Mouse (Mus musculus): Measurements from ENCODE around the gene Wdr83. TPM values are rescaled to one million over a fixed set of nuclear protein-coding genes. Genes with fewer than 3 reads are reported as not detected.

The Wdr83 gene
- polyA plus RNA-seq, 1 experiment: 58.2 TPM

DNA sequence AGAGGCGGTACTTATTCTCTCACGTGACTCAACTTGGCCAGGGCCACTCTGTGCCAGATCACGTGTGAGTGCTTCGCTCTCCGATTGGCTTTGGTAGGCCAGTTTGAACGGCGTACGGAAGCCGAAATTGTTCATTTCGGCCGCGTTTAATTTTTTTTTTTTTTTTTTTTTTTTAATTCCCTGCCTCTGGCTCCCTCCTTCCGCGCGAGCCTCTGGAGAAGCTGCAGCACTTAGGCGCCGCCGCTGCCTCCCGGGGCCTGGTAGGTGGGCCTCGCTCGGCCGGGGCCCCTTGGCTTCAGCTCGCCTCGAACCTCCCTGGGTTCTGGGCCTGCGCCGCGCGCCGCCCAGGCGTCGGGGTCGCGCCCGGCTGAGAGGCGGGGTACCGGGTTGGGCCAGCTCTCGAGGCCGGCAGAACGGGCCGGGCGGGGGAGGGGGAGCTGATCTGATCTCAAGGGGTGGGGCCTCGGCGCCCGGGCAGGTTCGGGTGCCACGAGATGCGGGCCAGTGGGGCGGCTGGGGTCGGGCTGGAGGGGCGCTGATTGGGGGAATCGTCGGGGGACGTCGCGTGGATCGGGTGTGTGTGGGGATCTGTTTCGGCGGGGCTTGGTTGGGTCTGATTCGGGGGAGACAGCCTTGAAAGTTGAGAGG is 44.3 kb downstream of the Wdr83 start, which contains the start of gene Tnpo2:
Gene Tnpo2, plus strand, starts transcription at position 198 of the 648 bp plus-strand sequence.
- peak; percentile 92 to 95 for DNase-seq (ENCODE audit: extremely low spot score in 1 of 2, low spot score in 1 of 2)

GRCm38 (mm10) chr8:85036381-85036717 is 44.8 kb downstream of the Wdr83 start:
- DNase-seq (ENCODE audit: extremely low spot score in 1 of 2, low spot score in 1 of 2): no peak

DNA sequence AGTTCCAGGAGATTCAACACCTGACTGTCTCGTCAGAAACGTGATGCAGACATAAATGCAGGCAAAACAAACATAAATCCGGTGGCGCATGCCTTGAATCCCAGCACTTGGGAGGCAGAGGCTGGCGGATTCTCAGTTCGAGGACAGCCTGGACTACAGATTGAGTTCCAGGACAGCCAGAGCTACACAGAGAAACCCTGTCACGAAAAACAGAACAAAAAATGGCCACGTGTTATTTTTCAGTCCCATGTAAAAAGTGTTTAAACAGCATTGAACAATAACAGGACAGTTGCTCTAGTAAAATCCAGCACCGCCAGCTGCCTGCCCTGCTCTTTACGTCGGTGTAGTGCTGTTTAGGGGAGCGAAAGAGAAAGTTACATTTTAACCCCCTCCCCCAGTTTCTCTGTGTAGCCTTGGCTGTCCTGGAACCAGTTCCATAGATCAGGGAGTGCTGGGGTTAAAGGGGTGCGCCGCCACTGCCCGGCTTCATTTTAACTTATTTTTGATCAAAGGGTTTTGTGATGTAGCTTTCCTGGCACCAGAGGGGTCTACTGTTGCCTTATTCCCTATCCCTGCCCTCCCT is 45.3 kb downstream of the Wdr83 start:
- DNase-seq (ENCODE audit: extremely low spot score in 1 of 2, low spot score in 1 of 2): no peak

DNA sequence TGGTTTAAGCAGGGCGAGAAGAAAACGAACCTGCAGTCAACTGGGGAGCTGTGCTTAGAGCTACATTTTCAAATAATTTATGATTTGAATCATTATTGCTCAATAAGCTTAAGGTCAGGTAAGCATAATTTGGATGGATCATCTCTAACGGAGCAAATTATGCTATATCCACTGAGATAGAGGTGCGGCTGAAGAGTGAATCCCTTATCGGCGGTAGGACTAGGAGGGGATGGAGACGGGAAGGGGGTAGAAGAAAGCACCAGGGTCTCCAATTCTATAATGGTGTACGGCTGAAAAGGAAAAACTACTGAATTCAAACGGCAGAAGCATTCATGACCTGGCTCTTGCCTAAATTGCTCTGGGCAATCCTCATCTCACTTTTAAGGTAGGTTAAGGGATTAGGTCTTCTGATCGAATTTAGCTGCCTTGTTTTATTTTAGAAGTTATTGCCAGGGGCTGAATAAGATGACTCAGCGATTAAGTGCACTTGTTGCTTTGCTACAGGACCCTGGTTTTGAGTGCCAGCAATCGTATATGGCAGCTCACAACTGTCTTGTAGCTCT is 45.9 kb downstream of the Wdr83 start:
- no peak for DNase-seq (ENCODE audit: extremely low spot score in 1 of 2, low spot score in 1 of 2)

GRCm38 (mm10) chr8:85034764-85035163 is 46.3 kb downstream of the Wdr83 start:
- peak in 1 of 2 experiments; percentile 81 for DNase-seq (ENCODE audit: extremely low spot score in 1 of 2, low spot score in 1 of 2)

DNA sequence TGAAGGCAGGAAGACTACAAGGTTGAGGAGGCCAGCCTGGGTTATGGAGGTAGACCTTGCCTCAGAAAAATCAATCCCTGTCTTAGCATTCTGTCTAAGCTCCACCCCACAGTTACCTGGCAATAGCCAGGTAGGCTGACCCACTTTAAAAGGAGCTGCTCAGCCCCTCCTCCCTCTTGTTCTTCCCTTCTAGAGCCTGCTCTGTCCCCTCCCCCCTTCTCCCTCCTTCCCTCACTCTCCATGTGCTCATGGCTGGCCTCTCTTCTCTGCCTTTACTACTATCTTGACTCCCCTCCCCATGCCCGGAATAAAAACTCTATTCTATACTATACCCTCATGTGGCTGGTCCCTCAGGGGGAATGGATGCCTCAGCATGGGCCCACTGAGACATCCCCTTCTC is 47.2 kb downstream of the Wdr83 start:
- DNase-seq (ENCODE audit: extremely low spot score in 1 of 2, low spot score in 1 of 2): no peak

DNA sequence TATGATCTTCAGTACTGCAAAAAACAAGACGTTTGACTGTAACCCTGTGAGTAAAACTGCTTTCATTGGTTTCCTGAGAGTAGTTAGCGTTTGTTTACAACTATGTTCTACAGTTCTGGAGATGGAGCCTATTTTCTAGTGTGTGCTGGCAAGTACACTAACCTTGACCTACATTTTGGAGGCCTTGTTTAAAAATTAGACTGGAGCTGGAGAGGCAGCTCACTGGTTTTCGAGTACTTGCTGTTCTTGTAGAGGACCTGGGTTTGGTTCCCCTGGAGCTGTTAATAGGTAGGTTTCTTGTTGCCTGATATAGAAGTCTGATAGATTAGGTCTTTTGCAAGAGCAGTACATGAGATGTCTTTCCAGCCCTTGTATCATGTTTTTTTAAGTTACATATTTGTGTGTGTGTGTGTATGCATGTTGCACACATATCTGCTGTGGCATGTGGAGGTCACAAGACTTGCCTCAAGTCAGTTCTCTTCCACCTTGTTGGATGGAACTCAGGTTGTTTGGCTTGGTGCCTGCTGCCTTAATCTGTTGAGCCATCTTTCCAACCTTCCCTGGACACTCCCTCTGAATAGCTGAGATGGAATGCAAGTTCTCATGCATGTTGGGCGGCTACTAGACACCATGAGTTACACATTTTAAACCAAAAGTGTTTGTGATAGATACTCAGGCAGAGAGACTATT is 48.3 kb downstream of the Wdr83 start:
- no peak for DNase-seq (ENCODE audit: extremely low spot score in 1 of 2, low spot score in 1 of 2)

DNA sequence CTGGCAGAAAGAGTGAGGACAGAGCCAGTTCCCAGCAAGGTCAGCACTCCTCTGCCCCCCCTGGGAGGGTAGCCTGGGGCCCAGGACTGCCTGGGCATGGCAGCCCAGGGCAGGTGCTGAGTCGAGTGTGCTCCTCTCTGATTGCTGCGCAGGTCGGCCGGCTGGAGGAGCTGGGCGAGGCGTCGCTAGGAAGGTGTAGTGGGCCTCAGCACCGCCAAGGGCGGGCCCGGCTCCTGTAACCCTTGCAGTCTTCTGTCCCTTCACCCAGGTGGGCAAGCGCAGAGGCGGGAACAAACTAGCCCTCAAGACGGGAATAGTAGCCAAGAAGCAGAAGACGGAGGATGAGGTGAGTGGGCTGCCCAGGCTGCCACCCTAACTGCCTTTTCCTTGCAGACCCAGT is 51.8 kb downstream of the Wdr83 start:
- no peak for DNase-seq (ENCODE audit: extremely low spot score in 1 of 2, low spot score in 1 of 2)

GRCm38 (mm10) chr8:85027922-85028321 is 53.2 kb downstream of the Wdr83 start:
- DNase-seq (ENCODE audit: extremely low spot score in 1 of 2, low spot score in 1 of 2): no peak

DNA sequence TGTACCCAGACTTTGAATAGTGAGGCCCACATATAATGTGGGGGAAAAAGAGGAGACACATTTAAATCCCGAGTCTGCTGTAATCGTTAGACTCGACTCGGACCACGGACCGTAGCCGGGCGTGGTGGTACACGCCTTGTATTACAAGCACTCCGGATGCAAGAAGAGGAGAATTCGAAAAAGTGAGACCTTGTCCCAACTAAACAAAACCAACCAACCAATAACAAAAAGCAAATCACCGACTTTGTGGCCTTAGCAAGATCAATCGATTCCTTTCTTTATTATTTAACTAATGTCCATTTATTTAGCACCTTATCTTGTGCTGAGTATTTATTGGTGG is 53.6 kb downstream of the Wdr83 start:
- no peak for DNase-seq (ENCODE audit: extremely low spot score in 1 of 2, low spot score in 1 of 2)

GRCm38 (mm10) chr8:85026670-85027515 is 54.2 kb downstream of the Wdr83 start, which contains the start of gene Trir:
Gene Trir (plus strand): TSS chr8:85026823.
- DNase-seq (ENCODE audit: extremely low spot score in 1 of 2, low spot score in 1 of 2): peak; percentile 89 to 97

- peak; percentile 91 for DNase-seq (ENCODE audit: extremely low spot score in 1 of 2, low spot score in 1 of 2)
These were observed 55.8 kb downstream of the Wdr83 start, which contains the start of gene Asna1 for GRCm38 (mm10) chr8:85025098-85025932. Gene Asna1 (minus strand): TSS chr8:85025281.

Other genes with a start within 250 kb of the Wdr83 start
- gene Gadd45gip1, start 249.8 kb downstream of the Wdr83 start, polyA plus RNA-seq (2012; rRNA removed): 28.0 and 30.9 TPM in 2 replicates
- gene Rad23a, start 240.6 kb downstream of the Wdr83 start, polyA plus RNA-seq (2012; rRNA removed): 75.2 and 80.5 TPM in 2 replicates
- 561 and 590 TPM in 2 replicates for gene Calr, start 234.4 kb downstream of the Wdr83 start, polyA plus RNA-seq (2012; rRNA removed)
- gene Farsa, start 224.3 kb downstream of the Wdr83 start, polyA plus RNA-seq (2012; rRNA removed): 59.6 and 59.7 TPM in 2 replicates
- 4.2 and 5.2 TPM in 2 replicates for gene Syce2, start 209.2 kb downstream of the Wdr83 start, polyA plus RNA-seq (2012; rRNA removed)
- gene Gcdh, start 187.4 kb downstream of the Wdr83 start, polyA plus RNA-seq (2012; rRNA removed): 55.1 and 71.5 TPM in 2 replicates
- 0.17 and 0.38 TPM in 2 replicates for gene Klf1, start 179.4 kb downstream of the Wdr83 start, polyA plus RNA-seq (2012; rRNA removed)
- 5.7 and 6.5 TPM in 2 replicates for gene Dnase2a, start 172.7 kb downstream of the Wdr83 start, polyA plus RNA-seq (2012; rRNA removed)
- gene Mast1, start 143.9 kb downstream of the Wdr83 start, polyA plus RNA-seq (2012; rRNA removed): 69.0 and 76.3 TPM in 2 replicates
- 7.6 and 7.9 TPM in 2 replicates for gene Rtbdn, start 134.3 kb downstream of the Wdr83 start, polyA plus RNA-seq (2012; rRNA removed)
- not detected in 2 replicates for gene Gm49661, start 111.9 kb downstream of the Wdr83 start, polyA plus RNA-seq (2012; rRNA removed)
- gene Prdx2, start 111.7 kb downstream of the Wdr83 start, polyA plus RNA-seq (2012; rRNA removed): 318 and 332 TPM in 2 replicates
- gene Rnaseh2a, start 111.5 kb downstream of the Wdr83 start, polyA plus RNA-seq (2012; rRNA removed): 37.5 and 39.7 TPM in 2 replicates
- gene Junb, start 102.6 kb downstream of the Wdr83 start, polyA plus RNA-seq (2012; rRNA removed): 52.0 and 106 TPM in 2 replicates
- gene Hook2, start 90.7 kb downstream of the Wdr83 start, polyA plus RNA-seq (2012; rRNA removed): 20.7 and 26.0 TPM in 2 replicates
- gene Best2, start 66.8 kb downstream of the Wdr83 start, polyA plus RNA-seq (2012; rRNA removed): 0.10 TPM in 1 of 2 replicates, not detected in the other
- 238 and 271 TPM in 2 replicates for gene Asna1, start 56.0 kb downstream of the Wdr83 start, polyA plus RNA-seq (2012; rRNA removed)
- gene Trir, start 54.5 kb downstream of the Wdr83 start, polyA plus RNA-seq (2012; rRNA removed): 150 and 167 TPM in 2 replicates
- 96.1 and 109 TPM in 2 replicates for gene Tnpo2, start 44.4 kb downstream of the Wdr83 start, polyA plus RNA-seq (2012; rRNA removed)
- gene Fbxw9, start 21.3 kb downstream of the Wdr83 start, polyA plus RNA-seq (2012; rRNA removed): 42.4 and 46.3 TPM in 2 replicates
- gene Gm5741, start 13.3 kb downstream of the Wdr83 start, polyA plus RNA-seq (2012; rRNA removed): 0.74 TPM in 1 of 2 replicates, not detected in the other
- gene Dhps, start 9.5 kb downstream of the Wdr83 start, polyA plus RNA-seq (2012; rRNA removed): 66.6 and 68.7 TPM in 2 replicates
- gene Wdr83os, start 566 bp downstream of the Wdr83 start, polyA plus RNA-seq (2012; rRNA removed): 110 and 122 TPM in 2 replicates
- 40.2 and 46.9 TPM in 2 replicates for gene Man2b1, start 2.0 kb upstream of the Wdr83 start, polyA plus RNA-seq (2012; rRNA removed)
- 3.2 and 4.0 TPM in 2 replicates for gene Zfp791, start 41.8 kb upstream of the Wdr83 start, polyA plus RNA-seq (2012; rRNA removed)
- not detected in 2 replicates for gene Cks1brt, start 70.6 kb upstream of the Wdr83 start, polyA plus RNA-seq (2012; rRNA removed)
- not detected in 2 replicates for gene Olfr371, start 144.7 kb upstream of the Wdr83 start, polyA plus RNA-seq (2012; rRNA removed)
- gene Orc6, start 218.3 kb upstream of the Wdr83 start, polyA plus RNA-seq (2012; rRNA removed): 38.0 and 43.2 TPM in 2 replicates
- gene Vps35, start 218.5 kb upstream of the Wdr83 start, polyA plus RNA-seq (2012; rRNA removed): 75.1 and 87.8 TPM in 2 replicates

Data from frontal cortex, adult 2 months (tissue).